Mouse (Mus musculus) forebrain, embryonic 10.5 days (tissue): Measurements from ENCODE around the gene Clmn. TPM values are rescaled to one million over a fixed set of nuclear protein-coding genes. Genes with fewer than 3 reads are reported as not detected.
A peak's percentile ranks its signal among the peaks of the same experiment; 100 is the strongest.

Experiments
- DNase-seq: peaks from one replicate; pipeline ENCODE4 v3.0.0-alpha.2; 2017; ENCODE audit warnings: low spot score; ENCODE audit errors: extremely low spot score
- H3K27ac ChIP-seq: fragments of 300-500 bp; sonication (generic); 2 replicates; pipeline ENCODE4 v1.5.1; 2016; ENCODE audit warnings: mild to moderate bottlenecking
- H3K27me3 ChIP-seq: fragments of 300-500 bp; sonication (generic); 2 replicates; pipeline ENCODE4 v1.6.1; 2016; ENCODE audit warnings: mild to moderate bottlenecking; ENCODE audit not compliant: poor library complexity, severe bottlenecking
- H3K36me3 ChIP-seq: fragments of 300-500 bp; sonication (generic); replicated peaks from 2 replicates; pipeline ENCODE4 v1.6.1; 2016; ENCODE audit warnings: mild to moderate bottlenecking, moderate library complexity
- H3K4me1 ChIP-seq: fragments of 300-500 bp; sonication (generic); 2 replicates; pipeline ENCODE4 v1.6.1; 2016
- H3K4me3 ChIP-seq: fragments of 300-500 bp; sonication (generic); 2 replicates; pipeline ENCODE4 v1.5.1; 2016; ENCODE audit warnings: mild to moderate bottlenecking, moderate library complexity
- H3K9me3 ChIP-seq: fragments of 300-500 bp; sonication (generic); 2 replicates; pipeline ENCODE4 v1.6.1; 2016; ENCODE audit warnings: mild to moderate bottlenecking, moderate library complexity
- WGBS: fragments of 180-500 bp; shearing (Covaris S2); methylation state at CpG from one replicate; pipeline ENCODE4 v1.1.7; 2016; 5-methylcytosine and 5-hydroxymethylcytosine counted together
- polyA plus RNA-seq: library from polyadenylated mRNA; unstranded; fragments of >200 nt; fragmentation: Nextera tagmentation; extraction: Ambion mirVana; gene quantifications from 2 replicates; pipeline ENCODE4 v1.2.1, GENCODE M21; 2016

Clmn gene
- polyA plus RNA-seq, 1 experiment from 2014 or later: 1.6 TPM

DNA sequence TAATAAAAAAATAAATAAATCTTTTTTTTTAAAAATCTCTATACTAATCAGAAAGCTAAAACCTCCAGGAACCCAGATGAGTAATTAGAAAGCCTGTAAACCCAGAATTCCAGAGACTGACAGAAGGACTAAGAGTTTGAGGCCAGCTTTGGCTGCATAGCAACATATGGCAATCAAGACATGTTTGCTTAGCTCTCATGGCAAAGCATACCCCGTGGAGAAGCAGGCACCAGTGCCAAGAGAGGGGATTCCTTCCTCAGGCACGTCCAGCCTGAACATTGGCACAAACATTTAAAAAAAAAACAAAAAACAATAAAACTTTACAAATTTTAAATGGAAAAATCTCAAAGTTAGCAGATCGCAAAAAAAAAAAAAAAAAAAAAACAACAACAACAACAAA lies 4.9 kb upstream of the Clmn start:
- no peaks in the 10 kb centered on the region for H3K9me3 ChIP-seq
- no peak overlapping the region for H3K4me3 ChIP-seq
- no peak overlapping the region for H3K27ac ChIP-seq
- H3K36me3 ChIP-seq: no peaks in the 10 kb centered on the region
- 88% methylated on average over 3 of the region's 3 CpGs for WGBS
- peaks cover 10% of the 10 kb centered on the region; the same call in 1 of the 2 replicates for H3K27me3 ChIP-seq
- DNase-seq: no peak
- peaks cover 7% of the 10 kb centered on the region for H3K4me1 ChIP-seq

GRCm38 (mm10) chr12:104868430-104868829 lies 3.6 kb upstream of the Clmn start:
- DNase-seq: no peak
- H3K36me3 ChIP-seq: no peaks in the 10 kb centered on the region
- peaks cover 18% of the 10 kb centered on the region for H3K4me1 ChIP-seq
- H3K27me3 ChIP-seq: peaks cover 14% of the 10 kb centered on the region; the same call in 1 of the 2 replicates
- H3K9me3 ChIP-seq: no peaks in the 10 kb centered on the region
- 79% methylated on average over 3 of the region's 3 CpGs for WGBS
- H3K27ac ChIP-seq: no peak overlapping the region
- H3K4me3 ChIP-seq: no peak overlapping the region

DNA sequence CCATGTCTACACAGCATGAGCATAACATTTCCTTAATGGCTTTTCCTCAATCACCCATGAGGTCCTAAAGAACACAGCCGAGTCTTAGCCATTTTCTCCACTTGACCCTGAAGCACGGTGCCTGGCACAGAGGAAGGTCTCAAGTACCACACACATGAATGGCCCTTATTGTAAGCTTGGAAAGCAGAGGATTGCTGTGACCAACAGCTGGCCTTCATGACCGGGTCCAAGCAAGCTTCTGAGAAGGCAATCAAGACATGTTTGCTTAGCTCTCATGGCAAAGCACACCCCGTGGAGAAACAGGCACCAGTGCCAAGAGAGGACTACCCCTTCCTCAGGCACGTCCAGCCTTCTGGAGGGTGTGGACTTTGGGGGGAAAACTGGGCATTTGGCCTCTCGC lies 3.0 kb upstream of the Clmn start:
- no peak for DNase-seq
- Histone ChIP-seq H3K9me3 (peaks cover 4% of the 10 kb centered on the region; the same call in 1 of the 2 replicates), H3K27me3 (peaks cover 15% of the 10 kb centered on the region; the same call in 1 of the 2 replicates), H3K27ac (no peak overlapping the region), H3K4me1 (peaks cover 18% of the 10 kb centered on the region), H3K36me3 (0 out of 2 replicates have a peak, but pooled peaks cover 2% of the 10 kb centered on the region), H3K4me3 (no peak overlapping the region)
- WGBS: 83% methylated on average over 6 of the region's 6 CpGs

GRCm38 (mm10) chr12:104865166-104865535 lies 275 bp upstream of the Clmn start:
- peaks cover 18% of the 10 kb centered on the region for H3K4me1 ChIP-seq
- peak overlapping the region; percentile 84 for H3K4me3 ChIP-seq
- peaks cover 7% of the 10 kb centered on the region; the same call in 1 of the 2 replicates for H3K9me3 ChIP-seq
- peak overlapping the region; percentile 89 for H3K27ac ChIP-seq
- WGBS: 0% methylated on average over 7 of the region's 10 CpGs
- 0 out of 2 replicates have a peak, but pooled peaks cover 3% of the 10 kb centered on the region for H3K36me3 ChIP-seq
- peaks cover 15% of the 10 kb centered on the region; the same call in 1 of the 2 replicates for H3K27me3 ChIP-seq
- DNase-seq: peak; percentile 33

GRCm38 (mm10) chr12:104863653-104864052 lies 1.2 kb downstream of the Clmn start:
- Histone ChIP-seq H3K27ac (no peak overlapping the region), H3K4me3 (peak overlapping the region; percentile 84; the same call in 1 of the 2 replicates), H3K4me1 (peaks cover 26% of the 10 kb centered on the region), H3K36me3 (0 out of 2 replicates have a peak, but pooled peaks cover 3% of the 10 kb centered on the region), H3K27me3 (peaks cover 15% of the 10 kb centered on the region; the same call in 1 of the 2 replicates), H3K9me3 (peaks cover 7% of the 10 kb centered on the region; the same call in 1 of the 2 replicates)
- 79% methylated on average over 7 of the region's 7 CpGs for WGBS
- DNase-seq: no peak

GRCm38 (mm10) chr12:104859140-104859539 lies 5.7 kb downstream of the Clmn start:
- H3K27ac ChIP-seq: peak overlapping the region; percentile 40; the same call in 1 of the 2 replicates
- H3K36me3 ChIP-seq: 0 out of 2 replicates have a peak, but pooled peaks cover 3% of the 10 kb centered on the region
- H3K4me3 ChIP-seq: no peak overlapping the region
- H3K4me1 ChIP-seq: peaks cover 17% of the 10 kb centered on the region
- WGBS: 84% methylated on average over 7 of the region's 7 CpGs
- peaks cover 7% of the 10 kb centered on the region; the same call in 1 of the 2 replicates for H3K9me3 ChIP-seq
- no peak for DNase-seq
- 0 out of 2 replicates have a peak, but pooled peaks cover 5% of the 10 kb centered on the region for H3K27me3 ChIP-seq

- peak overlapping the region; percentile 40; the same call in 1 of the 2 replicates for H3K27ac ChIP-seq
- no peak overlapping the region for H3K4me3 ChIP-seq
- DNase-seq: no peak
- 0 out of 2 replicates have a peak, but pooled peaks cover 4% of the 10 kb centered on the region for H3K27me3 ChIP-seq
- 0 out of 2 replicates have a peak, but pooled peaks cover 3% of the 10 kb centered on the region for H3K36me3 ChIP-seq
- peaks cover 13% of the 10 kb centered on the region for H3K4me1 ChIP-seq
- H3K9me3 ChIP-seq: peaks cover 7% of the 10 kb centered on the region; the same call in 1 of the 2 replicates
- WGBS: 78% methylated on average over 5 of the region's 5 CpGs
These were observed 6.1 kb downstream of the Clmn start for GRCm38 (mm10) chr12:104858732-104859131.

DNA sequence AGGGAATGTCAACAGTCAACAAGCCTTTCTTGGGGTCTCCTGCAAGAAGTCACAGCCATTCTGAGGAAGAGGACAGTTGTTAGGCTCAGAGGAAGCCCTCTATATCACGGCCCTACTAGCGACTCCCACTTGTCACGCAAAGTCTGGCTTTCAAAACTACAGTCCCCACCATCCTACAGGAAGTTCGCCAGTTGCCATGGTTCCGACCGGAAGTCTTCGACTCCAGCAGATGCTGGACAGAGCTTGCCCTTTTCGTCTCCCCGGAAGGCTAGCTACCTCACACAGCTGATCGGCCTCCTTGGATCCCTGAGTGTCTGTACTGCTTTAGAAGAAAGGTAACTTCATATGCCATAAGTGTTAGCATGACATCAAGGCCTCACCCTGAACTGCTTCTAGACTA lies 7.3 kb downstream of the Clmn start:
- H3K27ac ChIP-seq: no peak overlapping the region
- peaks cover 12% of the 10 kb centered on the region for H3K4me1 ChIP-seq
- 88% methylated on average over 10 of the region's 10 CpGs for WGBS
- H3K9me3 ChIP-seq: peaks cover 1% of the 10 kb centered on the region; the same call in 1 of the 2 replicates
- no peaks in the 10 kb centered on the region for H3K27me3 ChIP-seq
- DNase-seq: no peak
- H3K4me3 ChIP-seq: no peak overlapping the region
- no peaks in the 10 kb centered on the region for H3K36me3 ChIP-seq

- Histone ChIP-seq H3K4me3 (no peak overlapping the region), H3K36me3 (no peaks in the 10 kb centered on the region), H3K27me3 (no peaks in the 10 kb centered on the region), H3K9me3 (no peaks in the 10 kb centered on the region), H3K27ac (no peak overlapping the region), H3K4me1 (peaks cover 23% of the 10 kb centered on the region)
- 85% methylated on average over 3 of the region's 3 CpGs for WGBS
- DNase-seq: no peak
These were observed 8.3 kb downstream of the Clmn start for GRCm38 (mm10) chr12:104856540-104856939.

DNA sequence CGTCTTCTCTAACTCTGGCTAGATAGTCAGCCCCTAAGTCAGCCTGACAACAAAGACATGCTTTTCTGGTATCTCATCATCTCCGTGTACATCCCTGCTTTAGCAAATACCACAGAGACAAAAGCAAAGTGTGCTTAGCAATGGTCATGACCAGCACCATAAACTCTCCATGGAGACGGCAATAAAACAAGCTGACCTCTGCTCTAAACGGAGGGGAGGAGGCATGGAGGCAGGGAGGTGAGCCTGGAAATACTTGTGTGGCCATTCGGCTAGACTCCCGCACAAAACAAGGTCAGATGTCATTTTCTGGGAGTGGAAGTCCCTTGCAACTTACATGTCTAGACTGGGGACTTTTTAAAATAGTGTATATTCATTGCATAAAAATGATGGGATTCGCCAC lies 9.3 kb downstream of the Clmn start:
- H3K4me3 ChIP-seq: no peak overlapping the region
- H3K9me3 ChIP-seq: no peaks in the 10 kb centered on the region
- no peak overlapping the region for H3K27ac ChIP-seq
- no peaks in the 10 kb centered on the region for H3K36me3 ChIP-seq
- WGBS: 86% methylated on average over 7 of the region's 7 CpGs
- DNase-seq: no peak
- no peaks in the 10 kb centered on the region for H3K27me3 ChIP-seq
- peaks cover 31% of the 10 kb centered on the region for H3K4me1 ChIP-seq

- Histone ChIP-seq H3K27me3 (no peaks in the 10 kb centered on the region), H3K4me1 (peaks cover 31% of the 10 kb centered on the region), H3K27ac (no peak overlapping the region), H3K9me3 (no peaks in the 10 kb centered on the region), H3K36me3 (no peaks in the 10 kb centered on the region), H3K4me3 (no peak overlapping the region)
- 89% methylated on average over 2 of the region's 2 CpGs for WGBS
- no peak for DNase-seq
These were observed 10.1 kb downstream of the Clmn start for GRCm38 (mm10) chr12:104854826-104855225.

GRCm38 (mm10) chr12:104853374-104853773 lies 11.5 kb downstream of the Clmn start:
- H3K4me3 ChIP-seq: no peak overlapping the region
- H3K27ac ChIP-seq: no peak overlapping the region
- H3K9me3 ChIP-seq: no peaks in the 10 kb centered on the region
- H3K27me3 ChIP-seq: no peaks in the 10 kb centered on the region
- H3K4me1 ChIP-seq: peaks cover 21% of the 10 kb centered on the region
- WGBS: 88% methylated on average over 7 of the region's 7 CpGs
- no peaks in the 10 kb centered on the region for H3K36me3 ChIP-seq
- no peak for DNase-seq

DNA sequence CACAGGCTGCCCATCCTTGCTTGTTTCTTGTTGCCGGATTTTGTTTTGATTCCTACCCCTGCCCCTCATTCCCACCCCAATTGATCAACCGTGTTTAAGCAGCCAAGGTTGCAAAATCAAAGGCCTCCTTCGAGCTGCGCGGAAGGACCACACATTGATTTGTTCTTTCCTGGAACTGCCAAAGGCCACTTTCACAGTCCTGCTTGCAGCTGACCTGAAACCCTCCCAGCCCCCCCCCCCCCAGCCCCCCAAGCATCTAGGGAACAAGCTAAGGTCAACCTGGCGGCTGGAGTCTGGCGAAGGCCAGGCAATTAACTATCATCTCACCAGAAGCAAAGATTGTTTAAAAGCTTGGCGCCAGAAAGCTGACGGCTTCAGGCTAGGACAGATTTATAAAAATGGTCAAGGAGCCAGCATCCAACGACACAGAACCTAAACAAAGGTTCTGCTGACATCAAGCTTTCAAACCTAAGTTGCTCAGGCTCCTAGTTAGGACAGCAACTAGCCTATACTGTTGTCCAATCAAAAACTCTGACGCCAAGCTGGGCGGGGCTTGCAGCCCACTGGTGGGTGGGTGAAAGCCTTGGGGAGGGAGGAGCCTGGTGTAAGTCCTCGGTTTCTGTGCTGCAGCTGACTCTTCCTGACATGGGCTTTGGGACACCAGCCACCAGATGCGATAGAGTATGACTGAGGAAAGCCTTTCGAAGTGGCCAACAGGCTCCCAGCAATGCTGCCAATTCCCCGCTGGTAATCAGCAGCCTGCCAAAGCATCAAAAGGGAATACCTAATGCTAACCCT lies 13.0 kb downstream of the Clmn start:
- Histone ChIP-seq H3K9me3 (no peaks in the 10 kb centered on the region), H3K4me3 (peak overlapping the region; percentile 27), H3K27ac (peak overlapping the region; percentile 63), H3K27me3 (no peaks in the 10 kb centered on the region), H3K36me3 (no peaks in the 10 kb centered on the region), H3K4me1 (peaks cover 20% of the 10 kb centered on the region)
- WGBS: 30% methylated on average over 16 of the region's 16 CpGs
- DNase-seq: peak; percentile 60
